Mouse (Mus musculus): ENCODE results near the gene Clrn3. TPM values are rescaled to one million over a fixed set of nuclear protein-coding genes. Genes with fewer than 3 reads are reported as not detected.
"Not testable (repeated sequence)": the region's sequence is repeated elsewhere in the genome, so short reads cannot be mapped to it uniquely, and the experiment has no call there.

Gene Clrn3
- not detected in 2 replicates for polyA plus RNA-seq (2014; fragmentation: Nextera tagmentation; extraction: Ambion mirVana)

DNA sequence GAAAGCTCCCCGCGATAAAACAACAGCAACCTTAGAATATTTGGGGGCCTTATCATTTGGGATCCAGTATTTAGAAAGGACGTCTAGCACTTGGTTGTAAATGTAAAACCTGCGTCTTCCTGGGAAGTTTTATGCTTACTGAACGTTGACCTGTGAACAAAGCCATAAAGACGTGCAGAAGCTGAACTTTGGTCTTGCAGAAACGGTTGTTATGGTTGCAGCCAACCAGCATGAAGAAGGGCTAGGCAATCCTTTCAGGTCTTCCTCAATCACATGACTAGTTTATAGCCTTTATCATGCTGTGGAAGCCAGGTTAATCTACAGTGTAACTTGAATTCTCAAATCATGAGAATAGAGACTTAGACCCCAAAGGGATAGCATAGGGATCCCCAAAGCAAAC, at the start of gene Clrn3:
Gene Clrn3 (minus strand): TSS at position 140 of the 400 bp plus-strand sequence.
- 87% methylated on average over 7 of the region's 7 CpGs for WGBS

DNA sequence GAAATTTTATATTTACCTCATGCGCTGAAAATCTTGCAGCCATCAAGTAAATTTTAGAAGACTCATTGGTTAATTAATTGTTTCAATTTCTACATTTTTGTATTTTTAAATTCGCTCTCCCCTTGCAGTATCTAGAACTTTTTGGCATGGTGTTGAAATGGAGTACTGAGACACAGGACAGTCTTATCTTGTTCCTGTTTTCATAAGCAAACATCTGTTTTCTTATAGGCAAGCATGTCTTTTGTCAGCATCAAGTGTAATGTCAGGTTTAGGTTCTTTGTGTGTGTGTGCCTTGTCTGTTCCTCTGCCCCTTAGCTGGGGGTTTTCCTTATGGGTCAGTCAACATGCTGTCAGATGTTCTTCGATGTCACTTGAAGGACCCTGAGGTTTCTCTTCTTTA, 47.9 kb upstream of the Clrn3 start:
- no peak overlapping the region for H3K27ac ChIP-seq (replicated peaks; ENCODE audit: low read depth, low read length)
- H3K9me3 ChIP-seq (ENCODE audit: control insufficient read depth, low read length) = no peaks in the 10 kb centered on the region
- no peak overlapping the region for H3K9ac ChIP-seq (ENCODE audit: low read depth, low read length)
- peaks cover 13% of the 10 kb centered on the region for H3K4me1 ChIP-seq (ENCODE audit: control insufficient read depth, insufficient read depth, low read length)
- no peaks in the 10 kb centered on the region for H3K27me3 ChIP-seq (replicated peaks; ENCODE audit: control insufficient read depth, insufficient read depth, low read length)
- H3K4me3 ChIP-seq (ENCODE audit: low read depth, low read length) = no peak overlapping the region
- DNase-seq (ENCODE audit: low spot score) (no peak), ATAC-seq (ENCODE audit: low read depth) (no peak)
- no peaks in the 10 kb centered on the region for H3K36me3 ChIP-seq (ENCODE audit: control insufficient read depth, insufficient read depth, low read length)
- WGBS = 90% methylated on average over 3 of the region's 3 CpGs
- H3K4me2 ChIP-seq (ENCODE audit: low read depth, low read length) = no peak overlapping the region

More for the DNA sequence above, at the start of gene Clrn3:
- no peak within 1 kb of the TSS for H3K4me3 ChIP-seq (ENCODE audit: low read depth, low read length)
- DNase-seq (ENCODE audit: low spot score) (no peak), ATAC-seq (ENCODE audit: low read depth) (no peak)
- H3K27ac ChIP-seq (replicated peaks; ENCODE audit: low read depth, low read length) = no peak within 1 kb of the TSS
- H3K4me1 ChIP-seq (ENCODE audit: control insufficient read depth, insufficient read depth, low read length) = no peaks in the 10 kb centered on the region
- no peak within 1 kb of the TSS for H3K9ac ChIP-seq (ENCODE audit: low read depth, low read length)
- H3K9me3 ChIP-seq (ENCODE audit: control insufficient read depth, low read length) = no peaks in the 10 kb centered on the region
- no peak within 1 kb of the TSS for H3K4me2 ChIP-seq (ENCODE audit: low read depth, low read length)
- H3K27me3 ChIP-seq (replicated peaks; ENCODE audit: control insufficient read depth, insufficient read depth, low read length) = no peaks in the 10 kb centered on the region
- no peaks in the 10 kb centered on the region for H3K36me3 ChIP-seq (ENCODE audit: control insufficient read depth, insufficient read depth, low read length)

DNA sequence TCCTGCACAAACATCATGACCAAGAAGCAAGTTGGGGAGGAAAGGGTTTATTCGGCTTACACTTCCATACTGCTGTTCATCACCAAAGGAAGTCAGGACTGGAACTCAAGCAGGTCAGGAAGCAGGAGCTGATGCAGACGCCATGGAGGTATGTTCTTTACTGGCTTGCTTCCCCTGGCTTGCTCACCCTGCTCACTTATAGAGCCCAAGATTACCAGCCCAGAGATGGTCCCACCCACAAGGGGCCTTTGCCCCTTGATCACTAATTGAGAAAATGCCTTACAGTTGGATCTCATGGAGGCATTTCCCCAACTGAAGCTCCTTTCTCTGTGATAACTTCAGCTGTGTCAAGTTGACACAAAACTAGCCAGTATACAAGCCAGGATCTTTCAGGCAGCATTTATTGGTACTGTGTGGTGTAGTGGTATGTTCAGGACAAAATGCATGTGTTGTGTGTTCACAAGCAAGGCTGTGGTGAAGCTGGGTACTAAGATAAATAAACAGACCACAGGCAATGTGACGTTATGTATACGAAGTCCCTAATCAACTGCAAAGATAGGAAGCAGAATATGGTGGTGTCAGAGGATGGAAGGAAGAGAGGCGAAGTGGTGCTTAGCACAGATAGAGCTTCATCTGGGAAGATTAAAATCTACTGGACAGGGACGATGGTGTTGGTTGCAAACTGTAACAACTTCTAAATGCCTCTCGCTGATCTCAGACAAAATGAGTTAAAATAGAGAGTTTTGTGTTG, 47.0 kb upstream of the Clrn3 start:
- not testable (repeated sequence) for H3K27ac ChIP-seq (replicated peaks; ENCODE audit: low read depth, low read length); H3K36me3 ChIP-seq (ENCODE audit: control insufficient read depth, insufficient read depth, low read length); H3K4me2 ChIP-seq (ENCODE audit: low read depth, low read length); H3K4me3 ChIP-seq (ENCODE audit: low read depth, low read length); H3K9ac ChIP-seq (ENCODE audit: low read depth, low read length); DNase-seq (ENCODE audit: low spot score); H3K27me3 ChIP-seq (replicated peaks; ENCODE audit: control insufficient read depth, insufficient read depth, low read length); ATAC-seq (ENCODE audit: low read depth); H3K9me3 ChIP-seq (ENCODE audit: control insufficient read depth, low read length)
- peaks cover 14% of the 10 kb centered on the region for H3K4me1 ChIP-seq (ENCODE audit: control insufficient read depth, insufficient read depth, low read length)
- 79% methylated on average over 7 of the region's 7 CpGs for WGBS

DNA sequence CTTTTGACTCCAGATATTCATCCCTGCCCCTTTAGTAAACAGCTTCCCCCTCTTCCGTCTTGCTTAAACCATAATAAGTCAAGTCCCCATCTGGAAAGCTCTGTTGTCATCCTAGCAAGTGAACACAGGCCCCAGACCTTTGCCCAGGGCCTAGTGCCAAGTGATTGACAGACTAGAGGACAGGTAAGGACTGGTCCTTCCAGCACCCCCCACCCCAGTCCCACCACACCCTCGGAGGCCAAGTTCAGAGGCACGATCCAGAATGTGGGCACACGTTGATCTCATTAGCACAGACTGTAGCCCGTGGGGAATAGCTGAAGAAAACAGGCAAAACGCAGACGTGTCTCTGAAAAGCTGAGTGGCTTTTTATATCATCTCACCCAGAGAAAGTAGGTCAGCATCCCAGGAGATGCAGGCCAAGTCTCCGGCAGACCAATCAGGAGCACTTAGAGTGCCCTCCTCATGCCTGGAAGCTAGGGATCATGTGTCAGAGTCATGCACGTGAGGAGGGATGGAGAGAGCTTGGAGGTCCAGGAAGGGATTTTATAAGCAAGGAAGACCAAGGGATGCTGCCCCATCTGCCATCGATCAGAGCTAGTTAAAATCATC, 43.6 kb upstream of the Clrn3 start:
- peaks cover 14% of the 10 kb centered on the region for H3K4me1 ChIP-seq (ENCODE audit: control insufficient read depth, insufficient read depth, low read length)
- no peak overlapping the region for H3K4me2 ChIP-seq (ENCODE audit: low read depth, low read length)
- H3K9me3 ChIP-seq (ENCODE audit: control insufficient read depth, low read length) = peaks cover 4% of the 10 kb centered on the region
- WGBS = 18% methylated on average over 10 of the region's 10 CpGs
- H3K27me3 ChIP-seq (replicated peaks; ENCODE audit: control insufficient read depth, insufficient read depth, low read length) = no peaks in the 10 kb centered on the region
- no peak overlapping the region for H3K9ac ChIP-seq (ENCODE audit: low read depth, low read length)
- no peaks in the 10 kb centered on the region for H3K36me3 ChIP-seq (ENCODE audit: control insufficient read depth, insufficient read depth, low read length)
- DNase-seq (ENCODE audit: low spot score) (peak; percentile 69), ATAC-seq (ENCODE audit: low read depth) (peak; percentile 79)
- no peak overlapping the region for H3K4me3 ChIP-seq (ENCODE audit: low read depth, low read length)
- peak overlapping the region; percentile 71 for H3K27ac ChIP-seq (replicated peaks; ENCODE audit: low read depth, low read length)

DNA sequence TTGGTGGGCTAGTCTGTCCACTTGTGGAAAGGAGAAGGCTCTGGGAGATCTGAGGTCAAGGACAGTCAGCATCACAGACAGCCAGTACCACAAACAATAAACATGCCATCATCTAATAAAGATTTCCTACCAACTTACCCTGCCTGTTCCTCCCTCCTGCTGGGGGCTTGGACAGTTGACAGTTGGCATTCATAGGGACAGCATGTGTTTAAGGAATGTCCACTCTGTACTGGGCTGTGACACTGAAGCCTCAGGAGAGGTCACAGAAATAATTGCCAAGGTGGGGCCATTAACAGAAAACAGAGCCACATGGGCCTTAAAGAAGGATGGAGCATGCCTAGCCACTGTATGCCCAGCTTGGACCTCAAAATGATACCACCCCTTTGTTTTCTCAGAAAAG, 42.9 kb upstream of the Clrn3 start:
- Histone ChIP-seq H3K27ac (replicated peaks; ENCODE audit: low read depth, low read length) (peak overlapping the region; percentile 71; the same call in 1 of the 2 replicates), H3K4me2 (ENCODE audit: low read depth, low read length) (no peak overlapping the region), H3K9me3 (ENCODE audit: control insufficient read depth, low read length) (peaks cover 4% of the 10 kb centered on the region), H3K4me1 (ENCODE audit: control insufficient read depth, insufficient read depth, low read length) (peaks cover 14% of the 10 kb centered on the region), H3K27me3 (replicated peaks; ENCODE audit: control insufficient read depth, insufficient read depth, low read length) (no peaks in the 10 kb centered on the region), H3K9ac (ENCODE audit: low read depth, low read length) (no peak overlapping the region), H3K4me3 (ENCODE audit: low read depth, low read length) (no peak overlapping the region), H3K36me3 (ENCODE audit: control insufficient read depth, insufficient read depth, low read length) (no peaks in the 10 kb centered on the region)
- ATAC-seq (ENCODE audit: low read depth) (no peak), DNase-seq (ENCODE audit: low spot score) (no peak)

DNA sequence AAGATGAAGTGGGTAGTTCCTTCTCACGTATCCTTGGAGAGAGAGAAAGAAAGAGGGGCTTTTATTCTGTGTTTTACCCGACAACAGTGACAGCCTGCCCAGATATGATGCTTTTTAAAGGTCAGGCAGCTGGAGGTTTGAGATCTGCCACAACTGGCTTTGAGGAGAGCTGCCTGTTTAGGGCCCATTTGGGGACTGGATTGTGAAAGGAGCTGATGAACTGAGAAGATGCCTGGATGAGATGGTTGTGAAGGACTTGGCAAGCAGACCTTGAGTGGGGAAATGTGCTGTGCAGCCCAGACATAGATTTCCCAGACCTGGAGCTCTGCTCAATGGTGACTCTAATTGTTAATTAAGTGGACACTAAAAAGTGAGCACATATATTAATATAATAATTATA, 40.1 kb upstream of the Clrn3 start:
- no peak for ATAC-seq (ENCODE audit: low read depth)

DNA sequence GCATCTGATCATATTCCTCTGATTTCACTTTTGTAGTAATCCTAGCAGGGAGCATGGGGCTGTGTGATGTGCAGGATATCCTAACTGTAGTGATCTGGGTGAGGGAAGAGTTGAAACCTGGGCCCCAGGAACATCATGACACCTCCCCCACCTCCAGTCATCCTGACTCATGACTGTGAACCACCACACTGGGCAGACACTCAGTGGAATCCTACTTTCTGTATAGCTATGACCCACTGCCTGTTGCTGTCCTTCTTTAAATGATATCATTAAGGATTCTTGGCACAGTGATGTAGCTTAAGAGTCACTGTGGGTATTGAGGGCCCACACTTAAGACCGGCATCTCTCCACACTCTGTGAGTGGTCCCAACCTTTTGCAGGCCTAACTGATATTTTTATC, 39.1 kb upstream of the Clrn3 start:
- ATAC-seq (ENCODE audit: low read depth) (no peak), DNase-seq (ENCODE audit: low spot score) (no peak)
- H3K4me1 ChIP-seq (ENCODE audit: control insufficient read depth, insufficient read depth, low read length) = peaks cover 14% of the 10 kb centered on the region
- no peak overlapping the region for H3K9ac ChIP-seq (ENCODE audit: low read depth, low read length)
- no peak overlapping the region for H3K4me3 ChIP-seq (ENCODE audit: low read depth, low read length)
- H3K9me3 ChIP-seq (ENCODE audit: control insufficient read depth, low read length) = peaks cover 4% of the 10 kb centered on the region
- H3K4me2 ChIP-seq (ENCODE audit: low read depth, low read length) = no peak overlapping the region
- WGBS = 71% methylated on average over 1 of the region's 1 CpGs
- no peak overlapping the region for H3K27ac ChIP-seq (replicated peaks; ENCODE audit: low read depth, low read length)
- H3K27me3 ChIP-seq (replicated peaks; ENCODE audit: control insufficient read depth, insufficient read depth, low read length) = no peaks in the 10 kb centered on the region
- H3K36me3 ChIP-seq (ENCODE audit: control insufficient read depth, insufficient read depth, low read length) = no peaks in the 10 kb centered on the region

More for the DNA sequence above, 40.1 kb upstream of the Clrn3 start:
- Histone ChIP-seq H3K4me2 (ENCODE audit: low read depth, low read length) (no peak overlapping the region), H3K9me3 (ENCODE audit: control insufficient read depth, low read length) (peaks cover 4% of the 10 kb centered on the region), H3K4me3 (ENCODE audit: low read depth, low read length) (no peak overlapping the region), H3K4me1 (ENCODE audit: control insufficient read depth, insufficient read depth, low read length) (peaks cover 14% of the 10 kb centered on the region), H3K9ac (ENCODE audit: low read depth, low read length) (no peak overlapping the region), H3K27ac (replicated peaks; ENCODE audit: low read depth, low read length) (no peak overlapping the region), H3K27me3 (replicated peaks; ENCODE audit: control insufficient read depth, insufficient read depth, low read length) (no peaks in the 10 kb centered on the region), H3K36me3 (ENCODE audit: control insufficient read depth, insufficient read depth, low read length) (no peaks in the 10 kb centered on the region)
- WGBS = 64% methylated on average over 2 of the region's 2 CpGs
- no peak for DNase-seq (ENCODE audit: low spot score)

DNA sequence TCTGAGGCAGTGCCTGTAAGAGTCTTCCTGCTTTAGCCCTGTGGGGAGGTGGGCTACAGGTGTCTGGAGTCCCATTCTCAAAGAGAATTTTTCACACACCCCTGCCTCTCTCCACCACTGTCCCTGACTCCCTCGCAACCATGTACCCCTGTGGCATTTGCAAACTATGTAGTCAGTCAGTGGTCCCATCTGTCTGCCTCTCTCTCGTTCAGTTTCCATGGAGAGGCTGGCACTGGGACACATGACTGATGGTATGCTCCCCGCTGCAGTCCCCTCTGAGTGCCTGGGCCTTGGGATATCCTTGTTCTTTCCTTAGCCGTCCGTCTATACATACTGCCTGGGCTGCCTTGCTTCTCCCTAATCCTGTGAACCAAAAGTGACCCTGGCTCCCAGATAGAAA, 37.6 kb upstream of the Clrn3 start:
- no peaks in the 10 kb centered on the region for H3K27me3 ChIP-seq (replicated peaks; ENCODE audit: control insufficient read depth, insufficient read depth, low read length)
- no peak overlapping the region for H3K4me3 ChIP-seq (ENCODE audit: low read depth, low read length)
- peaks cover 4% of the 10 kb centered on the region for H3K9me3 ChIP-seq (ENCODE audit: control insufficient read depth, low read length)
- DNase-seq (ENCODE audit: low spot score) (no peak), ATAC-seq (ENCODE audit: low read depth) (no peak)
- 81% methylated on average over 5 of the region's 5 CpGs for WGBS
- H3K9ac ChIP-seq (ENCODE audit: low read depth, low read length) = no peak overlapping the region
- H3K27ac ChIP-seq (replicated peaks; ENCODE audit: low read depth, low read length) = no peak overlapping the region
- peaks cover 4% of the 10 kb centered on the region; the same call in 1 of the 2 replicates for H3K4me1 ChIP-seq (ENCODE audit: control insufficient read depth, insufficient read depth, low read length)
- no peaks in the 10 kb centered on the region for H3K36me3 ChIP-seq (ENCODE audit: control insufficient read depth, insufficient read depth, low read length)
- H3K4me2 ChIP-seq (ENCODE audit: low read depth, low read length) = no peak overlapping the region

DNA sequence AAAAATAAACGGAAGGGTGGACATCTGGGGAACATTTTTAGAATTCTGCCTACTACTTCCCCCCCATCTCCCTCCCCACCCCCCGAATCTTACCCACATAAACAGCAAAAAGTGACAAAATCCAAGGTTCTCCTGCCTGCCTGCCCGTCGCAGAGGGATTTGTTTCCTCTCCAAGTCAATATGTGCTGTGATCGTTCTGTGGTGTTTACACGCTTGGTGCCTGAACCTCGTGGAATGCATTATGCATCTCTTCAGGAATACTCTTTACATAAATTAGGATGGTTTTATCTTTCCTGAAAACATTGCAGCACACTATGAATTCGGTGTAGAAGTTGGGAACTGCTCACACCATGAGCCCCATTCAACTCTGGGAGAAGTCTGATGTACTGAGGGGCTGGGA, 35.6 kb upstream of the Clrn3 start:
- Histone ChIP-seq H3K4me1 (ENCODE audit: control insufficient read depth, insufficient read depth, low read length) (peaks cover 4% of the 10 kb centered on the region; the same call in 1 of the 2 replicates), H3K36me3 (ENCODE audit: control insufficient read depth, insufficient read depth, low read length) (no peaks in the 10 kb centered on the region), H3K4me3 (ENCODE audit: low read depth, low read length) (no peak overlapping the region), H3K27ac (replicated peaks; ENCODE audit: low read depth, low read length) (no peak overlapping the region), H3K27me3 (replicated peaks; ENCODE audit: control insufficient read depth, insufficient read depth, low read length) (no peaks in the 10 kb centered on the region), H3K4me2 (ENCODE audit: low read depth, low read length) (no peak overlapping the region), H3K9me3 (ENCODE audit: control insufficient read depth, low read length) (no peaks in the 10 kb centered on the region), H3K9ac (ENCODE audit: low read depth, low read length) (no peak overlapping the region)
- no peak for ATAC-seq (ENCODE audit: low read depth)
- 61% methylated on average over 8 of the region's 8 CpGs for WGBS
- no peak for DNase-seq (ENCODE audit: low spot score)
